In the genomic region with DNA sequence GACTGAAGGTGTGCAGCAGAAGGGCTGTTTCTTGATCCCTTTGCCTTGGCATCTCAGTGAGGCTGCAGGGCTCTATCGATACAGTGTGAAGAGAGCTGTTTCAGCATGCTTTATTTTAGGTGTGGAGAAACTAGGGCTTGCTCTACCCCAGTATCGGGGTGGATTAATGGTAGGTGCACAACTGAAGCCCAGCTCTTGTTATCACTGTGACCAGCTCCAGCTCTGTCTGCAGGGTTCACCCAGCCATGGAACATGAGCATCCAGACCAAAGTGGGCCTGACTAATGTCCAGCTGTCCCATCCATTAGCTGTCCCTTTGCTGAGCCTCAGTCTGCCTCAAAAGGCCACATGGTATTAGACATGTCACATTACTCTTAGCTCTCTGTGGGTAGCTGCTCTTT, we compare ENCODE assay signal across 34 mouse cellular contexts.
"Had no signal": no experiment of that assay in that cellular context is flagged by ENCODE, and none has a peak within 500 bp of the region (broad histone marks: within the 10 kb centered on the region; RNA-seq: fewer than 3 reads in every experiment).

No protein-coding gene starts in this region.

- H3K4me1 ChIP-seq: heart, embryonic 13.5 days; heart, embryonic 15.5 days; hindbrain, embryonic 10.5 days; hindbrain, embryonic 12.5 days; hindbrain, embryonic 13.5 days; intestine, embryonic 15.5 days; kidney, embryonic 15.5 days had no signal

- DNase-seq: heart, postnatal 10 days; heart, postnatal 14 days; heart, postnatal 36 days; heart, postnatal 4 days; kidney, adult 11 months; kidney, adult 18-20 months; kidney, adult 2 months; kidney, adult 8-10 months; kidney, adult 9 months; kidney, postnatal 10 days; kidney, postnatal 14 days; kidney, postnatal 25 days; kidney, postnatal 36 days; kidney, postnatal 4 days; layer of hippocampus, adult 9-11 months; layer of hippocampus, postnatal 36 days had no signal

- H3K4me3 ChIP-seq: heart, embryonic 13.5 days; heart, embryonic 15.5 days; hindbrain, embryonic 10.5 days; hindbrain, embryonic 12.5 days; hindbrain, embryonic 13.5 days; hindbrain, embryonic 15.5 days; intestine, embryonic 15.5 days; kidney, embryonic 15.5 days; layer of hippocampus, adult 2 months; left cerebral cortex, adult 2 months had no signal

- H3K4me2 ChIP-seq: heart, embryonic 11.5 days; heart, embryonic 13.5 days; heart, embryonic 15.5 days; hindbrain, embryonic 12.5 days; hindbrain, embryonic 13.5 days; hindbrain, embryonic 14.5 days; hindbrain, embryonic 15.5 days; intestine, embryonic 15.5 days; kidney, embryonic 15.5 days had no signal

- ATAC-seq: hindbrain, embryonic 16.5 days; hindbrain, postnatal 0 days; inflammation-experienced regulatory T-cells, adult 6 months; intestine, embryonic 15.5 days; intestine, embryonic 16.5 days; intestine, postnatal 0 days had no signal

- H3K9ac ChIP-seq: heart, embryonic 13.5 days; heart, embryonic 15.5 days; hindbrain, embryonic 12.5 days; hindbrain, embryonic 13.5 days; hindbrain, embryonic 14.5 days; hindbrain, embryonic 15.5 days; intestine, embryonic 15.5 days; kidney, embryonic 15.5 days had no signal

- H3K27me3 ChIP-seq: heart, embryonic 13.5 days; heart, embryonic 15.5 days; hindbrain, embryonic 12.5 days; hindbrain, embryonic 13.5 days; hindbrain, embryonic 15.5 days; intestine, embryonic 15.5 days; kidney, embryonic 15.5 days had no signal

- H3K27ac ChIP-seq: heart, embryonic 13.5 days; heart, embryonic 15.5 days; hindbrain, embryonic 10.5 days; hindbrain, embryonic 12.5 days; hindbrain, embryonic 13.5 days; hindbrain, embryonic 14.5 days; hindbrain, embryonic 15.5 days; hindbrain, postnatal 0 days; intestine, embryonic 15.5 days; kidney, embryonic 15.5 days; kidney, postnatal 0 days; layer of hippocampus, adult 2 months; left cerebral cortex, adult 2 months had no signal

- H3K36me3 ChIP-seq: heart, embryonic 13.5 days; heart, embryonic 15.5 days; hindbrain, embryonic 10.5 days; hindbrain, embryonic 12.5 days; hindbrain, embryonic 13.5 days; hindbrain, embryonic 15.5 days; intestine, embryonic 15.5 days; kidney, embryonic 15.5 days had no signal

- H3K9me3 ChIP-seq: heart, embryonic 15.5 days; hindbrain, embryonic 15.5 days; intestine, embryonic 15.5 days; kidney, embryonic 15.5 days had no signal
